Mouse (Mus musculus) spleen, adult 12 weeks (tissue): ENCODE measurements around the gene Gab1.

Experiments
- DNase-seq: peaks from one replicate; pipeline ENCODE4 v3.0.0; 2022; ENCODE audit warnings: low spot score

Gene Gab1

GRCm38 (mm10) chr8:80739932-80740331 lies 140.4 kb downstream of the Gab1 start:
- no peak for DNase-seq

GRCm38 (mm10) chr8:80739155-80739924 lies 141.0 kb downstream of the Gab1 start, which contains the start of gene Smarca5:
Gene Smarca5 (minus strand): TSS chr8:80739497.
- DNase-seq: peak; percentile 96

- DNase-seq: peak; percentile 50
Measured at GRCm38 (mm10) chr8:80738388-80739154, 141.7 kb downstream of the Gab1 start.

- no peak for DNase-seq
Measured at GRCm38 (mm10) chr8:80738046-80738387, 142.3 kb downstream of the Gab1 start.

- no peak for DNase-seq
Measured at GRCm38 (mm10) chr8:80732326-80732725, 148.0 kb downstream of the Gab1 start.

GRCm38 (mm10) chr8:80714461-80714860 lies 165.9 kb downstream of the Gab1 start:
- no peak for DNase-seq
